In the genomic region with DNA sequence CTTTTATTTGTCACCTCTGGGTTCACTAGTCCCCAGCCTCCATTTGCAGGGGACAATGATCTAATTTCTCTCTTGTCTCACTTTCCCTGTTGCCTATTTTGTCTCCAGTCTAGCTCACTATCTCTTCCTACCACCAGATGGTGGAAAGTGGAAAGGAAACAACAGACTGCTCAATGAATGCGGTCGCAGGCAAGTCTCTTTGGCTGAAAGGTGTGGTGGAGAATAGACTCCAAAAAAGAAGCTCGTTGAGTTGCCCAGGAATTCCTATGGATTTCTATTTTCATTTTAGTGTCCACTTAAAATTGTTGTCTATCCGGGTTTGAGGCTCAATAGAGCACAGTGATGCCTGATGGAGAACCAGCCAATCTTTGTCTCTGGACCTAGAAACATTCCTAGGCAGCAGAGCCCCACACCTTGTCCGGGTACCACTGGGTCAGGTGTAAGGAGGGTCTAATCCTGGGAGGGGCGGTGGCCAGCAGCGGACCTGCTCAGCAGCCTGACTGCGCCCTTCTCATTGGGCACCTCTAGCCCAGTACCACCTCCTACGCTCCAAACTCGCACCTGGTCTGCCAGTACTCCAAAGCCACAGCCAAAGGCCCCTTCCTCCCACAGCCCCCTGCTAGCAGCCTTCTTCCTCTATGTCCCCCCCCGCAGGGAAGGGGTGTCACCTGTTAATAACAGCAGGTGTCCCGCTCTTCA, we compare ENCODE assay signal across 8 mouse cellular contexts. TPM values are rescaled to one million over a fixed set of nuclear protein-coding genes. Genes with fewer than 3 reads are reported as not detected.
A peak's percentile ranks its signal among the peaks of the same experiment; 100 is the strongest.
DNase-seq lines count a peak whose midpoint lies in the region; ATAC-seq and TF ChIP-seq lines count a peak whose summit lies in the region.

No protein-coding gene starts in this region.

- no peaks in the 10 kb centered on the region; the same call in 1 of the 2 replicates for H3K4me1 ChIP-seq in embryonic fibroblast, embryonic 13.5 days (ENCODE audit: control insufficient read depth, insufficient read depth, low read length)
- H3K4me1 ChIP-seq in intestine, embryonic 14.5 days (replicated peaks; ENCODE audit: control insufficient read depth, insufficient read depth, low read length) = no peaks in the 10 kb centered on the region
- H3K4me1 ChIP-seq in limb, embryonic 13.5 days = no peaks in the 10 kb centered on the region

- peak; percentile 61 for ATAC-seq in activated CD4-positive, CD25-positive, alpha-beta regulatory T cell, adult 4 months
- peak; percentile 76 for ATAC-seq in intestine, embryonic 14.5 days (replicated peaks; ENCODE audit: low FRiP score, low TSS enrichment, low read depth)
- peak; percentile 58 for ATAC-seq in limb, embryonic 13.5 days (ENCODE audit: low FRiP score, low read depth)

- no peaks in the 10 kb centered on the region for H3K36me3 ChIP-seq in intestine, embryonic 14.5 days (ENCODE audit: control insufficient read depth, insufficient read depth, low read length)
- H3K36me3 ChIP-seq in limb, embryonic 13.5 days = no peaks in the 10 kb centered on the region
- H3K36me3 ChIP-seq in myocyte (ENCODE audit: control insufficient read depth, insufficient read depth) = no peaks in the 10 kb centered on the region

- no peak overlapping the region for H3K9ac ChIP-seq in intestine, embryonic 14.5 days (ENCODE audit: low read length)
- no peak overlapping the region; the same call in 1 of the 2 replicates for H3K9ac ChIP-seq in limb, embryonic 13.5 days

- H3ac ChIP-seq in myocyte (ENCODE audit: control insufficient read depth, insufficient read length) = no peak overlapping the region

- DNase-seq in layer of hippocampus, adult 11-12 months (ENCODE audit: low spot score) = peak; percentile 40
- no peak for DNase-seq in layer of hippocampus, adult 9-11 months
- no peak for DNase-seq in intestine, embryonic 14.5 days (ENCODE audit: low spot score)
- no peak for DNase-seq in ovary, postnatal 14 days (ENCODE audit: low spot score)

- no peak for TF ChIP-seq POLR2A in embryonic fibroblast, embryonic 13.5 days (IDR thresholded peaks at IDR 0.05; ENCODE audit: low read depth, low read length)
- TF ChIP-seq POLR2A in myocyte (IDR thresholded peaks at IDR 0.05; ENCODE audit: insufficient read length, low read depth) = no peak

- peak overlapping the region; percentile 69 for H3K4me3 ChIP-seq in embryonic fibroblast, embryonic 13.5 days (ENCODE audit: insufficient read depth, low read length)
- H3K4me3 ChIP-seq in intestine, embryonic 14.5 days (ENCODE audit: low read depth, low read length) = peak overlapping the region; percentile 52
- peak overlapping the region; percentile 60 for H3K4me3 ChIP-seq in limb, embryonic 13.5 days
- H3K4me3 ChIP-seq in myocyte = peak overlapping the region; percentile 45

- peaks cover 4% of the 10 kb centered on the region; the same call in 1 of the 2 replicates for H3K27me3 ChIP-seq in intestine, embryonic 14.5 days (replicated peaks; ENCODE audit: control insufficient read depth, insufficient read depth, low read length)
- H3K27me3 ChIP-seq in limb, embryonic 13.5 days = peaks cover 38% of the 10 kb centered on the region; the same call in 1 of the 2 replicates
- no peaks in the 10 kb centered on the region for H3K27me3 ChIP-seq in myocyte (ENCODE audit: control insufficient read depth, insufficient read depth, insufficient read length)

- WGBS in intestine, embryonic 14.5 days = 15% methylated on average over 12 of the region's 12 CpGs
- 20% methylated on average over 12 of the region's 12 CpGs for WGBS in limb, embryonic 13.5 days

- peak overlapping the region; percentile 59 for H3K4me2 ChIP-seq in intestine, embryonic 14.5 days (ENCODE audit: low read length)
- peak overlapping the region; percentile 69 for H3K4me2 ChIP-seq in limb, embryonic 13.5 days (replicated peaks)
- H3K4me2 ChIP-seq in myocyte (ENCODE audit: low read depth) = peak overlapping the region; percentile 58

- peaks cover 37% of the 10 kb centered on the region for H3K79me2 ChIP-seq in myocyte (ENCODE audit: control insufficient read depth, insufficient read depth)

- H3K9me3 ChIP-seq in intestine, embryonic 14.5 days (ENCODE audit: control insufficient read depth, low read length) = no peaks in the 10 kb centered on the region
- no peaks in the 10 kb centered on the region for H3K9me3 ChIP-seq in limb, embryonic 13.5 days

- H3K27ac ChIP-seq in embryonic fibroblast, embryonic 13.5 days (ENCODE audit: insufficient read depth, low read length) = no peak overlapping the region
- no peak overlapping the region for H3K27ac ChIP-seq in intestine, embryonic 14.5 days (ENCODE audit: low read depth)
- H3K27ac ChIP-seq in limb, embryonic 13.5 days = no peak overlapping the region

- TF ChIP-seq CTCF in embryonic fibroblast, embryonic 13.5 days (IDR thresholded peaks at IDR 0.05; ENCODE audit: borderline replicate concordance, insufficient read depth, low read length) = no peak

TF ChIP-seq in myocyte, 11 proteins besides CTCF, POLR2A, EP300 and RAD21:
- TF ChIP-seq MAX (IDR thresholded peaks at IDR 0.05; ENCODE audit: low read depth) (no peak), CEBPB (IDR thresholded peaks at IDR 0.05; ENCODE audit: insufficient read depth, poor library complexity, severe bottlenecking) (no peak), MYOG (IDR thresholded peaks at IDR 0.05; ENCODE audit: control insufficient read depth in 1 of 3, insufficient read depth in 1 of 3, insufficient read length in 2 of 3, low read depth in 2 of 3) (no peak), E2F4 (IDR thresholded peaks at IDR 0.05; ENCODE audit: insufficient read depth) (no peak), POLR2AphosphoS2 (IDR thresholded peaks at IDR 0.05; ENCODE audit: insufficient read length, low read depth) (no peak), MYOD1 (IDR thresholded peaks at IDR 0.05; ENCODE audit: control insufficient read depth in 1 of 3, insufficient read length in 2 of 3, low read depth in 2 of 3) (no peak), USF1 (IDR thresholded peaks at IDR 0.05; ENCODE audit: low read depth) (no peak), TCF3 (IDR thresholded peaks at IDR 0.05; ENCODE audit: insufficient read length, low read depth) (no peak), SRF (IDR thresholded peaks at IDR 0.05; ENCODE audit: control insufficient read depth, insufficient read length, low read depth) (no peak), TCF12 (IDR thresholded peaks at IDR 0.05; ENCODE audit: insufficient read depth, poor library complexity, severe bottlenecking) (no peak), REST (IDR thresholded peaks at IDR 0.05; ENCODE audit: insufficient read depth, insufficient read length) (no peak)

RNA-seq across cellular contexts. Expression of gene Sh3kbp1, which starts 0.7 kb away (rescaled TPM):
- polyA plus RNA-seq in activated CD4-positive, CD25-positive, alpha-beta regulatory T cell, adult 4 months (2017; shearing (Covaris generic)) = 100 to 1,000 TPM; 230 to 269 TPM
- polyA plus RNA-seq in embryonic fibroblast, embryonic 13.5 days (2011; ENCODE audit: insufficient read length, low read depth, missing spikeins) = 119 and 181 TPM in 2 replicates
- polyA plus RNA-seq in intestine, embryonic 14.5 days (2014; fragmentation: Nextera tagmentation; extraction: Ambion mirVana) = 38.7 and 44.2 TPM in 2 replicates
- polyA plus RNA-seq in limb, embryonic 13.5 days (2015; fragmentation: Nextera tagmentation; extraction: Ambion mirVana) = 29.8 and 39.0 TPM in 2 replicates
- polyA plus RNA-seq in myocyte (2012; fragmentation: generic; extraction: Trizol) = 31.7 TPM
